ENCODE assay signal across 31 mouse cellular contexts in genomic region chr19:29436793-29437479, GRCm38 (mm10). TPM values are rescaled to one million over a fixed set of nuclear protein-coding genes. Genes with fewer than 3 reads are reported as not detected.
"Had no signal": no experiment of that assay in that cellular context is flagged by ENCODE, and none has a peak within 500 bp of the region (broad histone marks: within the 10 kb centered on the region; RNA-seq: fewer than 3 reads in every experiment).

No protein-coding gene starts in this region.

- H3K36me3 ChIP-seq: heart, embryonic 10.5 days; heart, embryonic 12.5 days; intestine, embryonic 15.5 days; limb, embryonic 13.5 days; limb, embryonic 15.5 days; liver, embryonic 13.5 days; liver, embryonic 15.5 days had no signal

- H3K9ac ChIP-seq: heart, embryonic 12.5 days; hindbrain, embryonic 14.5 days; intestine, embryonic 15.5 days; limb, embryonic 13.5 days; limb, embryonic 15.5 days; liver, embryonic 13.5 days; liver, embryonic 15.5 days had no signal

- H3K27ac ChIP-seq: heart, embryonic 10.5 days; hindbrain, embryonic 14.5 days; intestine, embryonic 15.5 days; layer of hippocampus, adult 2 months; left cerebral cortex, adult 2 months; limb, embryonic 13.5 days; limb, embryonic 15.5 days; liver, embryonic 13.5 days; liver, embryonic 15.5 days had no signal

- H3K4me1 ChIP-seq: heart, embryonic 10.5 days; intestine, embryonic 15.5 days; limb, embryonic 13.5 days; limb, embryonic 15.5 days; liver, embryonic 15.5 days had no signal

- H3K27me3 ChIP-seq: heart, embryonic 12.5 days; intestine, embryonic 15.5 days; limb, embryonic 13.5 days; limb, embryonic 15.5 days; liver, embryonic 13.5 days; liver, embryonic 15.5 days had no signal

- DNase-seq: gastrocnemius, postnatal 14 days; gastrocnemius, postnatal 36 days; heart, adult 18-20 months; heart, postnatal 10 days; kidney, adult 18-20 months; kidney, adult 8-10 months; kidney, postnatal 10 days; kidney, postnatal 25 days; kidney, postnatal 4 days; liver, embryonic 13.5 days had no signal

- H3K4me3 ChIP-seq: heart, embryonic 10.5 days; heart, embryonic 12.5 days; intestine, embryonic 15.5 days; layer of hippocampus, adult 2 months; left cerebral cortex, adult 2 months; limb, embryonic 13.5 days; limb, embryonic 15.5 days; liver, embryonic 13.5 days; liver, embryonic 15.5 days had no signal

- H3K9me3 ChIP-seq: heart, embryonic 10.5 days; heart, embryonic 12.5 days; intestine, embryonic 15.5 days; limb, embryonic 13.5 days; limb, embryonic 15.5 days; liver, embryonic 13.5 days; liver, embryonic 15.5 days had no signal

RNA-seq across cellular contexts. Expression of gene Pdcd1lg2, which starts 26.2 kb away (rescaled TPM):
- total RNA-seq: gastrocnemius, adult 18-20 months; gastrocnemius, adult 8-10 months; gastrocnemius, postnatal 14 days; gastrocnemius, postnatal 36 days; heart, postnatal 10 days; heart, postnatal 25 days; layer of hippocampus, adult 2 months; layer of hippocampus, postnatal 25 days had no signal
- polyA plus RNA-seq: gonadal fat pad, adult 2 months; heart, embryonic 10.5 days; heart, embryonic 12.5 days; heart, embryonic 14.5 days; hindbrain, embryonic 11.5 days; intestine, embryonic 15.5 days; intestine, postnatal 0 days; kidney, embryonic 14.5 days; kidney, embryonic 16.5 days; limb, embryonic 11.5 days; limb, embryonic 13.5 days; limb, embryonic 15.5 days; liver, embryonic 11.5 days; liver, embryonic 15.5 days had no signal
